Mouse (Mus musculus): ENCODE measurements around the gene Vash2.
"Not testable (repeated sequence)": the region's sequence is repeated elsewhere in the genome, so short reads cannot be mapped to it uniquely, and the experiment has no call there.

Vash2 gene

DNA sequence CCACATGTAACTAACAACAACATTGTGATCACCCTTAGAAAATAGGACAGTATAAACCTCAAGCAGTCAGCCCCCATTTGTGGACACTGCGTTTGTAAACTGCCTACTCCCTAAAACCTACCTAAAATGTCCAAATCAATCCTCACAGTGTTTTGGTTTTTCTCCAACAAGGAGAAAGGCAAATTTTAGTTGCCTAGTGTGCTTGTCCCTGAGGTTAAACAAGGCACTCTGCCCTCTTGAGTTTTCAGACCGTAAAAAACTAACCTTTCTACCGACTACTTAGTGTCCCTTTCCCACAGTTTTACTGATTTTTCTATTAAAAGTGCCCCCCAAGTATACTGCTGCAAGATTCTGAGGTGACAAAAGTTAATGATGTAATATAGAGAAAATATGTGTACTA is 51.8 kb downstream of the Vash2 start:
- DNase-seq (ENCODE audit: low read depth, low spot score), result no peak

DNA sequence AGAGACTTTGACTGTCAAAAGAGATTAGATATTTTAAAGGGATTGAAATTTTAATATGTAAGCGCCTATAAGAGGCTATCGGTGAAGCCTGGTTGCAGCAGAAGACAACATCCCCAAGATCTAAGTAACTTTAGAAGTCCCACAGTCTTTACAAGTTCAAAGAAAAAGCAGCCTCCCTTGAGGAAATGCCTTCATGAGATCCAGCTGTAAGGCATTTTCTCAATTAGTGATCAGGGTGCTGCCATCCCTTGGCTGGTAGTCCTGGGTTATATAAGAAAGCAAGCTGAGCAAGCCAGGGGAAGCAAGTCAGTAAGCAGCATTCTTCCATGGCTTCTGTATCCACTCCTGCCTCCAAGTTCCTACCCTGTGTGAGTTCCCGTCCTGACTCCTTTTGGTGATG is 54.3 kb downstream of the Vash2 start, which contains the start of gene Angel2:
TSS of gene Angel2 (plus strand) at position 301 of the 400 bp plus-strand sequence.
- not testable (repeated sequence) for DNase-seq (ENCODE audit: low read depth, low spot score)

DNA sequence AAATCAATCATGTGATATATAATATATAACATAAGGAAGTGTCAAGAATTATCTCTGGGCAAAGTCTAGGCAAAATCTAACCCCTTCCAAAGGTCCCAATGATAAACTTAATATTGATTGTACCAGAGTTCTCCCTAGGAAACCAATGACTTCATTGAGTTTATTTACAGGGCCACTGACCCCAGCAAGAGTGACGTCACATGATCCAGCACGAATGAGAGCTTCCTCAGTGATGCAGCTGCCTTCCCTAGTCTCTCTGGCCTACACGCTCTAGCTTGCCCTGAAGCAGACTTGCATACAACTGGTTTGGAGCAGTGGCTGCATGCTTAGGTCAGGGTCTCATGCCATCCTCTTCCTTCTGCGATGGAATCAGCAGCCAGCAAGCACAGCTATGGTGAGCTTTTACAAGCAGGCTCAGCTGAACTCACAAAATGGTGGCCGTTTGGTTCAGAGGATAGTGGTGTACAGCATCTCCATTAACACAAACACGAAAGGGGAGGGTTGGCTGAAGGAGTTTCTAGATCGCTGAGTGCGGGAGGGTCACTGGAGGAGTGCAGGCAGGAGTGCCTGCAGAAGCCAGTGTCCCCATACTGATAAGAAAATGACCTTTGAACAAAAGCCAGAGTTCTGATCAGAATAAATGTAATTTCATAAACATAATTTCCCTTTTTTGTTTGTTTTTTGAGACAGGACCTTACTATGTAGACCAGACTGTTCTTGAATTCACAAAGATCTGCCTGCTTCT is 59.2 kb downstream of the Vash2 start:
- DNase-seq (ENCODE audit: low read depth, low spot score), result no peak

DNA sequence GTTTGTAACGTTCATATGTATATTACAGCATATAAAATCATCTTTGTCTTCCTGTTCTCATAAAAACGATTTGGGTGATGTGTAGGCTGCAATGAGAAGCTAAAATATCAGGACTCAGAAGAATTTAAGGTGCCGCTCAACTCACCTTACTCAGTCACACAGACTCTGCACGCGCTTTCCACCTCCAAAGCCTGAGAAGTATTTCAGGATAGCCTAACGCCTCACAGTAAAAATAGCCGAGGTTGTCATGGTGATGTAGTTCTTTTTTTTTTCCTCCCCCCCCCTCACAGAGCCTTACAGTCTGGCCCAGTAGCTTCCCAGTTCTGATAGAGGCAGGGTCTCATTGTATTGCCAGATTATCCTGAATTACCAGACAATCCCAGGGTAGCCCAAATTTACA is 60.2 kb downstream of the Vash2 start:
- no peak for DNase-seq (ENCODE audit: low read depth, low spot score)

DNA sequence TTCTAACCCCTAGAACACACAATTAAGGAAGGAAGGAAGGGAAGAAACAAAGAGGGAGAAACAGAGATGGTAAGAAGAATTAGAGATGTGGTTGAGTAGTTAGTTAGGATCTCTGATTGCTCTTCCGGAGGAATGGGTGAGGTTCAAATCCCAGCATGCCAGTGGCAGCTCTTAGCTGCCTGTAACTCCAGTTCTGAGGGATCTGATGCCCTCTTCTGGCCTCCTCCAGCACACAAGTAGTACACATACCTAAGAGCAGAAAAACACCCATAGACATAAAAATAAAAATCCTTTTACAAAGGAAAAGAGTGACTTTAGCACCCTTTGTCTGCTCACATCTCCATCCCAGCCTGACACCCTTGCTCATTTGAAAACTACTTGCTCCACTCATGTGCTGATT is 66.5 kb downstream of the Vash2 start:
- DNase-seq (ENCODE audit: low read depth, low spot score), result no peak

DNA sequence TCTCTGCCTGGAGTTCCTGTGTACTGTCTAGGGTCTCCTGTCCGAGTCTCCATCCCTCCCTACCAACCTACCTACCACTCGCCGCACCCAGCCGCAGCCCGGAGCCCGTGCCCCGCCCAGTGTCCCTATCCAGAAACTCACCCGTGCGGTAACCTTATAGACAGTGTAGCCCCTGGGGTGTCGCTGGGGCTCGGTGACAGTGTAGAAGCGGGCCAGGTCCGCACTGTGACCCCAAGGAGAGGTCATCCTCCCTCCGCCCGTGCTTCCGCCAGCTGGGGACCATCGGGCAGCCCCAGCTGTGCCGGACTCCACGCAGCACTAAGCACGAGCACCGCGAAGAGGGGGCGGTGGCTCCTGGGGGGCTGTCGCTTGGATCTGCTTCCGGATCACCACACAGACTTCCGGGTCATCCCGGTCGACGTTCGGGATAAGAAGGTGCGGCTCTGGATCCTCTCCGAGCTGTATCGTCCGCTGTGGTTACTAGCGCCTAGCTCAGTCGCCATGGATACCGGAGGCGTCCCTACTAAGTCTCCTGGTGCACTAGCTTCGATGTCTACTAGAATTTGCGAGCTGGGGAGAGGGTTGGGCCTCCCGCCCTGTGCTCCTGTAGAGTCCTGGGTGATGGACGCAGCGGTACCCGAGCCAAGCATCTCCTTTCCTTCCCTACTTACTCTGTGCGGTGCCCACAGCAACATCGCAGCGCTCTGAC is 67.5 kb downstream of the Vash2 start, which contains the start of gene Rps6kc1:
TSS of gene Rps6kc1 (minus strand) at position 356 of the 709 bp plus-strand sequence.
- peak; percentile 76 for DNase-seq (ENCODE audit: low read depth, low spot score)

DNA sequence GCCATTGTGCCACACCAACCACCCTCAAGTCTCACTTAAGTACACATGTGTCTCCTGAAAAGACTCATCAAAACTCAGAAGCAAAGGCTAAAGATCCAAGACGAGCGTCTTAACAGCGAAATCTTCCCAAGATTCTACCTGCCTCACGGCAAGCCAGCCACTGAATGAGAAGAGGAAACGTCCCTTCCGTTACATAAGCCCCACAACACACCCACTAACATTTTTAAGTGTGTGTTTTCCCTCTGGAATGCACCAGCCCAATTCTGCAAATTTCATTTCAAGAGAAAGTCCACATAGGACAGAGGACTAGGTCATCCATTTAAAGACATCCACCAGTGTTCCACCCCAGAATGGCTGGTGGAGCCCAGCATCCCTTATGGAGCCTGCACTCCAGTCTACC is 68.3 kb downstream of the Vash2 start:
- no peak for DNase-seq (ENCODE audit: low read depth, low spot score)

DNA sequence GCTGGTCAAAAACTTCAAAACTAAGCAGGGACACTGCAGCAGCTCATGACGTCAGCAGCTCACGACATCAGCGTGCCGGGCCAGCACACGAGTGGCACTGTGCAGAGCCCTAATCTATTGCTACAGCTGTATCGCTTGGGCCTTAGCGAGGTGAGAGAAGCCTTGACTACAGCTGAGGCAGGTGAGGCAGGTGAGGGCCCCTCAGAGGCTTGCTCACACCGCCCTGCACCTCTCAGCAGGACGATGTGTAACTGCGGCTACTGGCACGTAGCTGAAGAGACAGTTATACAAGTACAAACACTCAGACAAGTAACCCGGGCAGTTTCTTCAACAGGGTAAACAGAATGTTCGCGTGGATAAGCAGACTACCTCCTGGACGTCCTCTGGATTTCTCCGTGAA is 74.4 kb downstream of the Vash2 start:
- DNase-seq (ENCODE audit: low read depth, low spot score), result no peak

DNA sequence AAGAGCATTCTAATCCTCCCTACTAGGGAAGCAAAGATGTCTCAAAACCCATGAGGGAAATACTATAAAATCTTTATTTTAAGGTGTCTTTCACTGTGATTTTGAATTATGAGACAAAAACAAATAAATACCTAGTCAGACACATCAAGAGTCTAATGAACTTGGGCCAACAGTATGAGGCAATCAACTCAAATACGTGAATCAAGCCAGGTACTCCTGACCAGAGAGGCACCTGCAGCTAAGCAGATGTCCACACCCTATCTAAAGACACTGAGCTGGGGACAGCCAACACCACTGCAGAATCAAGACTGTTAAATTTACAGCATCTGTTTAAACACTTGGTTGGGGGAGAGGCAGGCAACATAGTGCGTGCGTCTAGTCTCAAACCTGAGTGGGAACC is 75.0 kb downstream of the Vash2 start:
- DNase-seq (ENCODE audit: low read depth, low spot score), result no peak

DNA sequence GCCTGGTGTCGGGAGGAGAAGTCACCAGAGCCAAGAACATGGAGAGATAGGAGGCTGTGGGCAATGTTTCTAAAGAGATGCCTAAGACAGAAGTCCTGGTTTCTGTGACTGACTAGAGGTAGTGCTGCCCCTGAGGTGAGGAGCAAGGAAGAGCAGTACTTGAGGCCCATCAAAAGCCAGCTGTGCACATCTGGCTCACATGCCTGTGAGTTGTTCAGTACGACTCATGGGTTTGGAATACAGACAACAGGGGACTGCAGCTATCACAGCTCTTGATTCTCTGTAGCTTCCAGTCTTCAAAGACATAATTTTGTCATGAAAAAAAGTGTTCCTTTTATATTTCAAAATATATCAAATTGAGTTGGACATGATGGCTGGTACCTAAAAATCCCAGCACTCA is 78.0 kb downstream of the Vash2 start:
- DNase-seq (ENCODE audit: low read depth, low spot score), result no peak

DNA sequence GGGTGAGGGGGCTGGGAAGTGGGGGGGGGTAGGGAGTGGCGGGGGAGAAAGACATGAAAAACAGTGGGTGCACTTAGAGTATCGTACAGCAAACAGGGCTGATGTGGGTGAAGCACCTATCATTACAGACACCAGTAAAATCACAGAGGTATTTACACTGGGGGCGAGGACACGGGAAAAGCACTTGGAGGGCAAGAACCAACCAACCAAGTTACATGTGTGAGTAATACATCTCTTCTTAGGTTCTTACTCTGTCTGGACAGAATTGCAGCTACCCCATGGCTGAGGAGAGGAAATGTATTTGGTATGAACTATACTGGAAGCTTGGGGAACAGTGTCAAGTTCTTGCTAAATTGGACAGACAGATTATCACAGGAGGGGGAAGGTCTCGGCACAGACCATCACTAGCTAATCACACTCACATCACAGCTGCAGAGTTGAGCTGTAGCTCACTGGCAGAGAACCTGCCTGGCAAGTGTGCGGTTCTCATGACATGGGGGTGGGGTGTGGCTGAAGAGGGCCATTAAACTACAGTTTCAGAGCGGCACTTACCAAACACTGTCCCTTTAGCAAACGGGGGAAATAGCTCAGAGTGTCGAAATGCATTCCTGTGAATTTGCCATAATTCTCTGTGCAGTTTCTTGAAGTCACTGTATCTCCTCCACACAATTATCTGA is 80.1 kb downstream of the Vash2 start:
- no peak for DNase-seq (ENCODE audit: low read depth, low spot score)

DNA sequence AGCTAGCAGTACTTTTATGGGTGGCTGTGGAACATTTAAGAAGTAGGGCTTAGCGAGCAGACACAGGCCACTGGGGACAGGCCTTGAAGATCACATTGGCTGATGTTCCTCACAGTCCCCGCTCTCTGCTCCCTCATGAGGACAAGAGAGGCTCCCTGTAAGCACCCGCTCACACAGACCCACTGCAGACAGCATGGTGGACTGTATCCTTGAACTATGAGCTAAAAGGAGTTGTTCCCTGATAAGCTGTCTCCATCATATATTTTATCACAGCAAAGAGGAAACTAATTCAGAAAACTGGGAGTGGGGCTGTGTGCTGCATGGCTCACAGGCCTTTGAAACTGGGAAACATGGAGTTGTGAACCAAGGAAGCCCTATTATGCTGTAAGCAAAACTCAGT is 80.9 kb downstream of the Vash2 start:
- DNase-seq (ENCODE audit: low read depth, low spot score), result no peak

Measured in c-Kit-negative CD71-positive TER-119-positive erythroid progenitor cells, embryonic 14.5 days (primary cell).